Mouse (Mus musculus) NIH3T3 (cell line): ENCODE results near the gene Tubb1.

Source experiments
- DNase-seq: peaks from one replicate; pipeline ENCODE4 v3.0.0-alpha.2; 2012; ENCODE audit warnings: low read depth

Gene Tubb1

DNA sequence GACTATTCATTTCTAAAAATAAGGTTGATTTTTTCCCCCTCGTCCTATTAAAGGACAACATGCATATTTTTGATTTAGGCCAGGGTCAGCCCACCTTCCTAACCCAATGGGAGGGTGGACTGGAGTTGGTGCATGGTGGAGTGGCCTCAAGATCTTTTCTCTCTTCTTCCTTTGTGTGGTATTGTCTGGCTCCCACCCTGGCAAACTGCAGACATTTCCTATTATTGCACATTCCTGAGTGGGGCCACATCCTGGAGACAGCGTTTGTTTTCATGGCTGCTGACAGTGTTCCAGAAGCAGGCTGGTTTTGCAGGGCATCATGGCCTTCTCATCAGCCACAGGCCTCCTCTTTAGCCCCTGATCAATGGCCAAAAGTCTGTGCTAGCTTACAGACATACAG lies 7.4 kb upstream of the Tubb1 start:
- DNase-seq, result peak; percentile 12

DNA sequence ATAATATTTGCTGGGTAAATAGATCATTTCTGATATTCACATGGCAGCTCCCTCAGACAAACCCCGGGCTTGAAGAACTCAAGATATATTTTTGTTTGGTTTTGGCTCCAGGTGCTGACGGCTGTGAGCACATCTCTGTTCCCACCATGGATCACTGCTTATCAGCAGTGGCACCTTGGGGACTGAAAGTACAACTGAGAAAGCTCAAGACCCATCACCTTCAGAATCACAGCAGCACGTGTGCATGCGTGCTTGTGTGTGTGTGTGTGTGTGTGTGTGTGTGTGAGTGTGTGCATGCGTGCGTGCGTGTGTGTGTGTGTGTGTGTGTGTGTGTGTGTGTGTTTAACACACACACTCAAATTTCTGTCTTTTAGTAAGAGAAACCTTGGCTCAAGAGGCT lies 6.1 kb upstream of the Tubb1 start:
- no peak for DNase-seq

DNA sequence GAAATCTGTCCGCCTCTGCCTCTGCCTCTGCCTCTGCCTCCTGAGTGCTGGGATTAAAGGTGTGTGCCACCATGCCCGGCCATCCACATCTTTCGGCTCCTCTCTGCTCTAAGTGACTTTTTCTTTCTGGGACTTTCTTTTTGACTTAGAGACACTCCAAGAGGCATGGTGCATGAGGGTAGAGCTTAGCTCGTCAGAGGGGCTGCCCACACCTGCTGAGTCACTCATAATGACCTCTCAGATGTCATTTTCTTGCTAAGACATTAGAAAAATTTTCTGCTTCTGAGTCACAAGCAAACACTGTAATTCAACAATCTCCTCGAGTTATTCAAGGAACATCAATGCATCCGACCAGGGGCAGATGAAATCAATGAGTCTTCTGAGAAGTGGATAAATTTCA lies 5.5 kb upstream of the Tubb1 start:
- peak; percentile 5 for DNase-seq

DNA sequence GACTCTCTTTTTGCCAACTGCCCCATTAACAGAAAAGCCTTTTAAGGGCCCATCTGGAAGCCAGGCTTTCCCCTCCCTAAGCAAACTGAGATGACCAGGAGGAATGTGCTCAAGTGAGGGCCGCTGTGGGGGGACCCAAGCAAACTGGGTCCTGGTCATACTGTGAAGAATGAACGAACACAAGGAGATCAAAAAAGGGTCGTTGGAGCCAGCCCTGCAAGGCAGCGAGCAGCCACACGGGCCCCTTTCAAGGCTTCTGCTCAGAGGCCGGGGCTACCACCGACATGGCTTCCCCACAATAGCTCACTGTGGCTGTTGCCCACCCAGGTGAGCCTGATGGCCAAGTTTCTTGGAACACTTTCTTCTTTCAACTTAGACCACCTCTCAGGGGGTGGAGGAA lies 4.0 kb upstream of the Tubb1 start:
- no peak for DNase-seq

DNA sequence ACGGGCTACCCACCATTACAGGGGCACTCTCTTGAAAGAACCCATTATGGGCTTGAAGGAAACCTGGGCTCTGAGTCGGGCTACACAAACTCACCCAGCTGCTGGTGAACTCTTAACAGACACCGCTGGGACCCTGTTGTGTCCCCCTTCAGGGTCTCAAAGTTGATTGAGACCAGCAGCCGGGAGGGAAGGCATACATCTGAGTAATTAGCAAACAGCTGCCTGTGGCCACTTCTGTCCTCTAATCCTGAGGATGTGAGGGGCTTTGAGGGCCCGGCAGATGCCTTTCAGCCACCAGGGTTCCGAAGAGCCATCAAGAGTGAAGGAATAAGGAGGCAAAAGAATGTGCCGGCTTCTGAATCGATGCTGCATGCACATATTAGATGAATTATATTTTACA lies 3.6 kb upstream of the Tubb1 start:
- DNase-seq, result no peak

DNA sequence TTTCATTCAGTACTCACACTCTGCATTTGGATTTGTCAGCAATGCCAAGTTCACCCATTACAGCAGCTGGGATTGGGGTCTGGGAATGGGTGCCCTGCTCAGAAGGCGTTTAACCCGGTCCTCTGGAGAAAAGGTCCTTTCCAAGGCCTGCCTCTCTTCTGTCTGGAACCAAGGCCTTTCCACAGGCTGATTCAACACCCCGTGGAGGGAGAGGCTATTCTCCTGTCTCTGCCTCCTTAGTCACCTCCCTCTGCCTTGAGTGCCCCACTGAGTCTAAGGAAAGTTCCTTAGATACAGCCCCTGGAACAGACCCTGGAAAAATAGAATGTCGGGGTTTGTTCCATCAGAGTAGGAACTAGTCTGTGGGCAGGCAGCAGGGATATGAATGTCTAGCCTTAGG lies 2.1 kb upstream of the Tubb1 start:
- DNase-seq, result no peak

DNA sequence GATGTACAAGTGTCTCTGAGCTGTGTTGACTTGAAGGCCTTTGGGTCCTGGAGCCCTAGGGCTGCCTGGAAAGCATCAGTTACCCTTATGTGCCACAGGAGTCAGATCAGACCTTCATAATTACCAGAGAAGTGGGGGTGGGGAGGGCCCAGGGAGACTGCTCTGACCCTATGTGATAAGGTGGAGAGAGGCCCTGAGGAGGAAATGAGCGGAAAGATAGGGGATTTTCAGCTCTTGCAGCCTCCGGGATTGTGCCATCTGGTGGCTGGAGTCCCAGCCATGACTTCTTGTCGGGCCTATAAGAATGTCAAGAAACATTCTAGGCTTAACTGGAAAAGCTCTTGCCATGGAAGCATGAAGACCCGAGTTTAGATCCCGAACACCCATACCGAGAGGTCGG lies 3.2 kb downstream of the Tubb1 start:
- DNase-seq, result peak; percentile 56

DNA sequence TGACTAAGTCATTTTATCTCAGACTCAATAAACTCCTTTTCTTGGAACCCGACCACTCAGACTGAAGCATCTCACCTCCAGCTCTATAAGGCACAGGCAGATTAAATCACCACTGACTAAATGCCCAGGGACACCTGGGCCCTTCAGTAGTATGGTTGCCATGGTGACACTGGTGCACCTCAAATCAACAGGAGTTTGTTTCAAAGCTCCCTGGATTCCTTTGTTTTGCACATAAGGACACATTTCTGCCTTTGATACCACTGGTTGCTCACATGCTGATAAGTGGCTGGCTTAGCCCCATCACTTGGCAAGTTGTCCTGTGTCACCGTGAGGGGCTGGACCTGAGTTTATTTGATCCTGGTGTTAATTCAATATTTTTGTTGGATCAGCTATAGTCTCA lies 8.9 kb downstream of the Tubb1 start:
- no peak for DNase-seq

DNA sequence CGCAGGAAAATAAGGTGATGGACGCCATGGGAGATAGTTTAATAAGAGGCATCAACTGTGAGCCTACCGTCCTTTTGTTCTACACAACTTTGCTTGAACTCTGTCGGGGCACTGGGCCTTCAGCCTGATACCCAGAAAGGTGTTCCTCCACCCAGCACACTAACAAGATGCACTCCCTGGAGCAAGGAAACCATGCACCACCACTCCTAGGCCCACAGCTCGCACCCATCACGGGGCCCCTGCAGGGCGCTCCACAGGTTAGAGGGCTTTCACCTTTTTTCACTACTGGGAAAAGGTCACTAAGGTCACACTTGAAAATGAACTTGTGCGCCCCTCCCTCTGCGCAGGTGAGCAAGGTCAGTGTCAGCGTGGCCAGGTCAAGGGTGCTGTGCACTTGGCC lies 12.9 kb downstream of the Tubb1 start:
- peak; percentile 6 for DNase-seq

DNA sequence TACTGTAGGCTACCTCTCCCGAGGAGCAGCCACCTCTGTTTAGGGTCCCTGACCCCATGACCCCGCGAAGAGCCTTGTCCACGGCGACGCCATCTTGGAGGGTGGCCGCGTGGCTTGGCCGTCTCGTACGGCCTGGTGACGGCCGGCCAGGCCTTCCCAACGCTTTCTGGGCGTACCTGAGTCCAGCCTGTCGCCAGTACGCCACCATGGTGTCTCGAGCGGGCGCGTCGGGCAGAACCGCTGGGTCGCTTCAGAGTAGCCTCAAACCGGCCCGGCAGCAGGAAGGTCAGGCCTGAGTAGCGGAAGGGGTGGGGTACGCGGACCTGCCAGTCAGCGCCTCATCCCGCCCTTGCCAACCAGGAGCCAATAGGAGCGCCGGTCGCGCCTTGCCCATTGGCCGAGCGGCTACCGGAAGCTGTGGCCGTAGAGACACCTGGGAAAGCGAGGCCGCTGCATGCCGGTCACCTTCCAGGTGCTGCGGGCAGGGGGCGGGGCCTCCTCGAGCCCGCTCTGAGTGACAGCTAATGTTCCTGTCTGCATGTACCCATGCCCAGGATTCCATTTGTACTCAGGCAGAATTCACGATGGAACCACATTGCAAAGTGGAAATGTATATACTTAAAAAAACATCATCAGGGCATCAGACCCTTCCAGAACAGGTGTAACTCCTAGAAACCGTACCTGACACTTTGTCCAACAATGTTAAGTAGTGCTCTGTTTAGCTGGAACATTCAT lies 13.5 kb downstream of the Tubb1 start, which contains the start of gene Atp5e:
Gene Atp5e, minus strand, starts transcription at position 317 of the 735 bp plus-strand sequence.
- peak; percentile 93 for DNase-seq

DNA sequence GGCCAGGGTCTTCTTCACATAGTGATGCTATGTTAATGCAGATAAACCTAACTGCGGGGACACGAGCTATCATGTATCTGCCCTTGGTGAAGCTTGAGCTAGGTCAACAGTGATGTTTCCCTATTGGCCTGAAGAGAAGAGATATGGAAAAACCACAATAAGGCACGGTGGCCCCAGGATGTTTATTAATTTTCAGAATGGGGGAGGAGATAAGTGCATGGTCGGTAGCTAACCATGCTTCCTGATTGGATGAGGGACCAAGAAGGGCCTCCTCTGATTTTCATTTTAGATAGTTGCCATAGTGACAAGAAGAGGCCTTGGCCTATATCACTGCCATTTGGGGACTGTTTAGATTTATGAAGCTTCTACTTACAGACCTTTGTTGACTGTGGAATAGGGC lies 19.8 kb downstream of the Tubb1 start:
- DNase-seq, result no peak

DNA sequence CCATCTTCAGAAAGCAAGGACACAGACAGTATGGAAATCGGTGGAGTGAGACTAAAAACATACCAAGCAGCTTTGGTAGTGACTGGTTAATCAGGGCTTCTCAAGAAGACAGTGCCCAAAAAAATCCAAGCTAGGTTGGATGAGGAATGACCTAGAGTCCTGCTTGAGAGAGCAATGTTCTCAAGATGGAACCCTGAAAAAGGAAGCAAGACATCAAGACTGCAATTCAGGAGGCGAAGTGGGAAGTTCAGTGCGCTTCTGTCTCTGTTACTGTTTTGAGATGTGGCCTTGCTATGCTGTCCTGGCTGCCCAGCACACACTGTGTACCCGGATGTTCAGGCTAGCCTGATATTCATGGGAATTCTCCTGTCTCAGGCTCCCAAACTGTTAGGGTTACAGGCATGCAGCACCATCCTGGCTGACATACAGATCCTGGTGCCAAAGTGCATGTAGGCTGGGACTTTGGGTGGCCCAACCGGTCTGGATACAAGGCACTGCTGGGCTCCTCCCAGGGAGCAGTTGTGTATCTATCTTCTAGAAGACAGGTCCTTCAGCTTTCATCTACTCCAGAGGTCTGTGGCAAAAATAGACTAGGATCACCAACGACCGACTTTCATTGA lies 20.4 kb downstream of the Tubb1 start:
- DNase-seq, result no peak

DNA sequence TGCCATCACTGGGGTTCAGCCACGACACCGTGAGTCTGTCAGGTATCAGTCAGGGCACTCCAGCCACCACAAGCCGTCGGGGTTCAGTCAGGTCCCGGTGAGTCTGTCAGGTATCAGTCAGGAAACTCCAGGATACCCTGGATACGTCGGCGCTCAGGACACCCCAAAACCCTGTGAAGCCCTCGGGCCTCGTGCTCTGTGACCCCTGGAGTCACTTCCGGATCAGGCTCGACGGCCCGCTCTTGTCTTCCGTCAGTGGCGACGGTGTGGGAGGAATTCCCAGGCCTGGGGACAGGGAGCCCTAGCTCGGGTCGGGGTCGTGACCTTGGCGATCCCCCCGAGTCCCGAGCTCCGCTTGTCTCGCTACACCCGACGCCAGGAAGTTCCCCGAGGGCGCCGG lies 21.9 kb downstream of the Tubb1 start:
- DNase-seq, result peak; percentile 52

DNA sequence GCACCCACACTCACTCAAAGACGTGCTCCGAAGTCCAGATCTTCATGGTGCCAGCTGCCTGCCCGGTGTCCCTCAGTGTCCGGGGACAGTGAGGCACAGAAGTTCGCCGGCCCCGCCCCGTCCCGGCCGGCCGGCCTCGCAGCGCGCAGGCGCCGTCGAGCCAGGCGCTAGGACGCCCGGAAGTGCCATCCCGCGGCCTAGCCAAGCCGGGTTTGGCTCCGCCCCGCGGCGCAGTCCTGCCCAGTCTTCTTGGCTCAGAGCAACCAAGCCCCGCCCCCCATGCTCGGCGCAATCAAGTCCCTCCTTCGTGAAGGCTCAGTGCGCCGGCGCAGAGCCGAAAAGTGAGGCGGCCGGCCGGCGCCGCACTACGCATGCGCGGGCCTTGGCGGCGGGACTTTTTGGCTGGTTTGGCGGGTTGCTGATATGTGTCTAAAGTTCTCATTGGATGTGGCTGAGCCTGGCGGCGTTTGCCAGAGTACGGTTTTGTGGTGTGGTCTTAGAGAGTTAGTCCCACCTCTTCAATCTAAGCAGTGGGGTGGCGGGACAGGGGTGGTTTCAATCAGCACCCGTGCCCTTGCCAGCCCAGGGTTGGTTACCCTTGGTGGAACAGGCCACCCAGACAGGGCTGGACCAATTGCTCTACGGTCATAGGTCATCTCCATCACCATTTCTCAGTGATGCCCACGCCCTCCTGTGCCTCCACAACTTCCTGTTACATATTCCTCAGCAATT lies 22.5 kb downstream of the Tubb1 start, which contains the start of gene Prelid3b:
Gene Prelid3b, minus strand, starts transcription at position 264 of the 732 bp plus-strand sequence.
- DNase-seq, result peak; percentile 100

DNA sequence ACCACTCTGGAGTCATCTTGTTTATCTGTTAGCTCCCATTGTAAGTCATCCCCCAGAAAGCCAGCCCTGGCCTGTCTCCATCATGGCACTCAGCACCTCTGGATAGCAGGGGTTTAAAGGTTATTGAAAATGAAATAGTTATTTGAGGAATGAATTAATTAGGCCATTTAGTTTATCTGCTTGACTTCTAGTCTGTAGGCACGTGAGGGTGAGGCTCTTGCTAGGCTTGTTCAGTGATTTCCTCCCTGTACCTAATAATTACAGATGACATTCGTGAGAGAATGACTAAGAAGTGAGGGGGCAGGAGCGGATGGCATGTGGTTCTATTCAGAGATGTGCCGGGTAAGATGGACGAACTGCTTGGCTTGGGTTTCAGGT lies 23.0 kb downstream of the Tubb1 start:
- DNase-seq, result no peak

DNA sequence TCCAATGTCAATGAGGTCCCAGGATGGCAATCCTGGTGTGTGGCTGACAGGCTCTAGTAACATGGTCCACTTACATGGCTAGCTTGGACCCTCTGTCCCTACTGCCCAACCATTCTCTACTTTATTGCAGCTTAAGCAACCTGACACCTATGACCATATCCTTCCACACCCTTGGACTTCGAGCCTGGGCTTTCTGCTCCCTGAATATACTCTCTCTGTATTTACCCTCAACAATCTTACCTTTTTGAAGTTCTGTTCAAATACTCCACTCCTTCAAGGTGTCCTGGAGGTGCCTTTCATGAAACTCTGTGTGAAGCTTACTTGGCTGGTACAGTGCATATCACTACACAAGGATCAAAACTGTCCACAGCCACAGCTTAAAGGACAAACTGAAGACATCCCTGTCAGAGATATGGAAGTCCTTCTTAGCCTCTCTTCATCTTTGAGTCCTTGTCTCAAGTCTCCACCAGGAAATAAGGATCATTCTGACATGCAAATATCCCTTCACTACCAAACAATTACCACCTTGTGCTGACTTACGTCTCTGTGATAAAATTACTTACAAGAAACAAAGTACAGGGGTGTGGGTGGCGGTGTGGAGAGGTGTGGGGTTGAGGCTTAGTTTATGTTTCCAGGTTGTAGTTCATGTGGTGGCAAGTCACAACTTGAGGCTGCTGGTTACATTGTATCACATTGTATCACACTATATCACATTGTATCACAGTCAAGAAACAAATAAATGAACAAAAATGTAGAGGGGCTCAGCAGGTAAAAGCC lies 27.2 kb downstream of the Tubb1 start:
- no peak for DNase-seq

DNA sequence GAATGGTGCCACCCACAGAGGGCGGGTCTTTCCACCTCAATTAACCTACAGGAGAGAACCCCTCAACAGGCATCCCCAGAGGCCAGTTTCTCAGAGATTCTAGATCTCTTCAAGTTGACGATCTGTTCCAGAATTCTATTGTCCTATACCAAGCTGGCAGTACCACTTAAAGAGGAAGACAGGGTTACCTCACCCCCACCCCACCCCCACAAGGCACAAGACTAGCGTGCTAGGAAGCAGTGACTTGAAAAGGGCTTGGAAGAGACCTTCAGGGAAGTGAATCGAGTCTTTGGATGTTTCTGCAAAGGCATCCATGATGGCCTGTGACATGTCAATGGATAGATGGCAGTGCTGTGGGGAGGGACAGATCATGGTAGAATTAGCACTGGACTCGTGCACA lies 28.3 kb downstream of the Tubb1 start:
- DNase-seq, result no peak

DNA sequence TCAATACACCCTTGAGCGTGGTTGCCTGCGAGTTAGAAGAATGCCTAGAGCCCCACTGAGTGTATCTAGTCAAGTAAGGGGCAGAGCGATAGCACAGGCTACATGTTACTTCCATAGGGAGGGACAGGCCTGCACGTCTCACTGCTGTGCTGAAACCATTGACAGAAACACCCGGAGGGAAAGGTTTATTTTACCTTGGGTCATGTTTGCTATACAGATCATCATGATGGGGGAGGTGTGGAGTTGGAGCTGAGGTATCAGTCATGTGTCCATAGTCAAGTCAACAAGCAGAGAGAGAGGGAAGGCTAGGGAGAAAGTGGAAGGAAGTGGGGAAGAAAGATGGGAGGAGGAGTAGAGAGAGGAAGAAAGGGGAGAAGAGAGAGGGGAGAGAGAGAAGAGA lies 36.5 kb downstream of the Tubb1 start:
- DNase-seq, result no peak

DNA sequence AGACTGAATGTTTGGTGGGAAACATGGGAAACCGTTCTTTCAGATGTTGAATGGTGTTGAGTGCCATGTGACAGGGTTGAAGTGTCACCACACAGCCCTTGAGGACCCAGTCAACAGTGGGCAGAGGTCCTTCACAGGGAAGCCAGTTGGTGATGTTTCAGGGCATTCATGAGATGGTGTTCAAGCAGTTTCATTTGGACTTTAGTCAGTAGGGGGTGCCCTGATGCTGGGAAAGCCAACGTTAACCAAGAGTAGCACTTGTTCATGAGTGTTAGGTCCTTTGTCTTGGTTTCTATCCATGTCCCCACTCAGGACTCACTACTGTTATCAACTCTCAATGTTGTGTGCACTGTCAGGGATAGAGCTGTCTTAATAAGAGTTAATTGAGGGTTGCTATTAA lies 42.4 kb downstream of the Tubb1 start:
- DNase-seq, result no peak

DNA sequence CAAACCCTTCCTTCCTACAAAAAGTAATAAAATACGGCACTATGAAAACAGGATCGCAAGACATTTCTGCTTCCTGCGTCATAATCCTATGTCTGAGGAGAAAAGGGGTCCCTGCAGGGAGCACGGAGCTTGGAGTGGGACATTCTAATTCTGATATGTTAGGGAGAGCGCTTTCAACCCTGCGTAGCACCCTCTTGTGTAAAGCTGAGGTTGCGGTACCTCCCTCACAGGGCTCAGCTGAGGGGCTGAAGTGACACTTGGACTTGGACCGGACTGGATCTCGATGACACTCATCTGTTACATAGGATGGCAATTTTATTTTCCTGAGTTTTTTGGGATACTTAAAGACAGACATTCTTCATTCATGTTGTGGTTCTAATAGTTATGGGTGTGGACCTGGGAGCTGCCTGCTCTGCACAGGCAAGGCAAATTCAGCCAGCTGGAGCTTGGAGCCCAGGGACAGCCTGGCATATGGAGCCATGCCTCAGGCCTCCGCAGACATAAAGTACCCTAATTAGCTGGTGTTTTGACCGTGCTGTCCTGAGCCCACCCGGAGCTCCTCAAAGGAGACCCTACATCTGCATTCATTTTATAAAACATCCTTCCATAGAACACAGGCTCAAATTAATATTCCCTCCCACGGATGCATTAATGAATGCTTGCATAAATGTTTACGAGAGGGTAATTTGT lies 50.5 kb downstream of the Tubb1 start:
- no peak for DNase-seq

DNA sequence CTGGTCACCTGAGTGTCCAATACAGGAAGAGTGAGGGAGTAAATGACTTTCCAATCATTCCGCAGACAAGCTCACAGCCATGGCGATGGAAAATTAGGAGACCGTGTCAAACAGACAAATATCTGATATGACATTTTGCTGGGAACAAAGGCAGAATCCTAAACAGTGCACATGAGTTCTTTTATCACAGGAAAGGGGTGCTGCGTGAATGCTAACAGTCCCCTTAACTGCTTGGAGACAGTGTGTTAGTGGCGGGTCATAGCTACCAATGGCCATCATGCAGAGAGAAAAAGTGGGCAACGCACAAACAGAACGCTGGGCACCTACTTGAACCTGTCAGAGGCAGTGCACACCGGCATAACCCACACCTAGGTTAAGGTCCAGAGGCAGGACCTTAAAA lies 51.0 kb downstream of the Tubb1 start:
- no peak for DNase-seq

DNA sequence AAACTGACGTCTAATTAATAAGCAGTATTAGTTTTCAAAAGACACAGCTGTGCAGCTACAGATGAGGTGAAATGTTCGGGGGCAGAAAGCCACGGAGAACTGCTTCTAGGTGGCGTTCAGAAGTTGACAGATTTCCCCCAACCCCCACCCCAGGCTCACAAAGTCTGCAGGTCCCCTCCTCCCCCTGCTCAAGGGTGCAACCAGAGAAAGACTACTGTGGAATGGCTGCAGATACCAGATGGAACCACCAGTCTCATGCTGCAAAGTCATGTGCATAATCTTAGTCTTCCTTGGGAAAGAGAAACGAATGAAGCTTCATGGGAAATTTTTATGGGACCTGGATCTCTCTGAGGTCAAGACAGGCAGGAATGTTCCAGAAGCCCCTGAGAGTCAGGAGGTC lies 51.8 kb downstream of the Tubb1 start:
- DNase-seq, result no peak
